7 mouse cellular contexts compared by ENCODE assay signal in the genomic region with DNA sequence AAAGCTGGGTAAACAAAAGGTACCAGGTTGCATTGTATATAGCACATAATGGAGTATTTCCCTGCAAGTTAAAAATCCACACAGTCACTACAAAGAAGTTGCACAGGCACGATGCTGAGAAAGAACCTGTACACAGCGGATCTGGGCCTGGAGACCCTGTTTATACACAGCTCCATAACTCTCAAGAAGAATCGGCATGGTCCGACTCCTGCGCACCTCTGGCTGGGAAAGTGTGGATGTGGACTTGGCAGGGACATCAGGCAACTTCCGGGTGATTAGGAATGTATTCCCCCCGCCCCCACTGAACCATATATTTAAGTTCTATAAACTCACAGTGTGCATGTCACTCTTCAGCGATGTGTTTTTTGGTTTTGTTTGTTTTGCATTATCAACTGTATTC.
DNase-seq lines count a peak whose midpoint lies in the region.

No protein-coding gene starts in this region.

- peak; percentile 12 for DNase-seq in cerebellum, adult 9-11 months
- DNase-seq in gastrocnemius, postnatal 4 days (ENCODE audit: low spot score in 2 of 2), result peak; percentile 17 to 25
- DNase-seq in kidney, adult 18-20 months, result peak; percentile 13
- DNase-seq in lung, postnatal 36 days, result peak; percentile 7
- DNase-seq in ovary, postnatal 36 days (ENCODE audit: low spot score), result peak; percentile 14
- DNase-seq in thymus, postnatal 14 days, result peak; percentile 9
- peak; percentile 41 to 71 for DNase-seq in urinary bladder, postnatal 4 days (ENCODE audit: low spot score in 2 of 2)

Comparison
In these comparisons a context has a peak if more than half of its experiments do, and no peak if none do; other contexts are left out.
1. Peak in every context shown above with its lines: DNase-seq.